Mouse (Mus musculus) fat pad, adult 2 months (tissue): Measurements from ENCODE around the gene Gm11562.
"Not testable (repeated sequence)": the region's sequence is repeated elsewhere in the genome, so short reads cannot be mapped to it uniquely, and the experiment has no call there.

Experiments used
- DNase-seq: peaks from one replicate; pipeline ENCODE4 v3.0.0-alpha.2; 2011; ENCODE audit warnings: low read depth, low spot score; ENCODE audit errors: extremely low read depth

Gene Gm11562

DNA sequence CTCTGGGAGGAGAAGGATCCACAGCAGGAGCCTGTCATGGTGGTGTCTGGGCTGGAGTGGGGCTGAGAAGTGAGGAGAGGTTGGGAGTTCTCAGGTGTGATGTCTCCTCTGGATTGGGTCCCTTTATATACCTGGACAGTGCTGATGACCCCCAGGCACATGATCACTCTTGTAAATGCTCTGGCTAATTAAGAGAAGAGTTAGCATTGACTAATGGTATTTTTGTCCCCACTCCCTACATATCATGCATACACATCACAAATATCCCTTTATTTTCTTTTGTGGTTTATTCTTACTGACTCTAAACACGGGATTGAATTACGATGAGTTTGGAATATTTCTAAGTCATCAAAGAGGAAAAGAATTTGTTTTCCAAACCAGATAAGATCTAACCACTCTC lies at the start of gene Gm11562:
Gene Gm11562, minus strand, starts transcription at position 101 of the 400 bp plus-strand sequence.
- DNase-seq: no peak

DNA sequence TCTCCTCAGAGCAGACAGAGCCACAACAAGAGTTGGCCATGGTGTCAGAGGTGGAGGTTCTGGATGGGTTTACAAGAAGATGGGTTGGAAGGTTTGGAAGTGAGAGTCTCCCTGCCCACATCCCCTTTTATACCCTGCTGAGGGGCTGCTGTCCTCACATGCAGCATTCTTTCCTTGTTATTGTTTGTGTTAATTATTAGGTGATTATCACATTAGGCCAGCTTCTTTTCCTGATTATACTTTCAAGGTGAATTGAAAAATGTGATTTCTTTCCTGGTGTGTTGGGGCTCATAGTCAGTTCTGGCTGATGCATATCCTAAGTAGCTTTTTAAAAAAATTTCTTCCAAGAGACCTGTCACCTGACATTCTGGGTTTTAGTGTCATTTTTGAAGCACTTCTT lies 45.6 kb upstream of the Gm11562 start, which contains the start of gene Krtap4-6:
Gene Krtap4-6, minus strand, starts transcription at position 101 of the 400 bp plus-strand sequence.
- DNase-seq: no peak

DNA sequence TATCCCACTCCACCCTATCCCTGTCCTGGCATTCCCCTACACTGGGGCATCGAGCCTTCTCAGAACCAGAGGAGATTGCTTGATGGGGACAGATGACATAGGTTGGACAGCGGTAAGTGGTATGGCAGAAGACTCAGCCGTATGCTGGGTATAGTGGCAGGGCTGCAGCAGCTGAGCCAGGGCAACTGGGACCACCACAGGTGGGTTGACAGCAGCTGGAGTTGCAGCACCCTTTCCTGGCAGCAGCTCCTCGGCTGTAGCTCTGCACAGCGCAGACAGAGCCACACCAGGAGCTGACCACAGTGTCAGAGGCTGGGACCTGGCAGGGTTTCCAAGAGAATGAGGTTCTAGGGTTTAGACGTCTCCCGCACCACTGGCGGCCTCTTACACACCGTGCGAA lies 42.6 kb upstream of the Gm11562 start:
- no peak for DNase-seq

DNA sequence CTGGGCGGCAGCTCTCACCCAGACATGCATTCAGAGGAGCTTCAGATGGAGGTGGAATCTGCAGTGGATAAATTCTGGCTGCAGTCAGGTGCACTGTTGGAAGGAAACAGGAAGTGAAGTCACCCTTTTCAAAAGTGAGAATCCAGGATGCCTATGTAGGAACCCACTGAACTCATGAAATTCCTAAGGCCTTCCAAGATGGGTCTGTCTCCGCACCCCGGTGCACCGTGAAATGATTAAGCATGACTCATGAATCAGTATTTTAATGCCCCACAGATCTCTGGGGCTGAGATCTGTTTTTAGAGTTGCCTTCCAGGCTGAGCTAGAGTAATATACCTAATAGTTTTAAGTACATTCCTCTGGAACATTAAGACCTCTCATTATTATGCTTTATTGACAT lies 39.0 kb upstream of the Gm11562 start:
- no peak for DNase-seq

DNA sequence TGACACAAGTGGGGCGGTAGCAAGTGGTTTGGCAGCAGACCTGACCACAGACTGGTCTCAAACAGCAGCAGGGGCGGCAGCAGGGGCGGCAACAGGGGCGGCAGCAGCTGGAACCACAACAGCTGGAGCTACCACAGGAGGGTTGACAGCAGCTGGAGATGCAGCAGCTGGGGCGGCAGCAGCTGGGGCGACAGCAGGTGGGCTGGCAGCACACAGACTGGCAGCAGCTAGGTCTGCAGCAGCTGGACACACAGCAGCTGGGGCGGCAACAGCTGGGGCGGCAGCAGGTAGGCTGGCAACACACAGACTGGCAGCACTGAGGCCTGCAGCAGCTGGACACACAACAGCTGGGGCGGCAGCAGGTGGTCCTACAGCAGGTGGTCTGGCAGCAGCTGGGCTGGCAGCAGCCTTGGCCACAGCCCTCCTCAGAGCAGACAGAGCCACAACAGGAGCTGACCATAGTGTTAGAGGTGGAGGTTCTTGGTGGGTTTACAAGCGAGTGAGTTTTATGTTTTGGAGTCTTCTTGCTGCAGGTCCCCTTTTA lies 38.3 kb upstream of the Gm11562 start, which contains the start of gene Gm11563:
Gene Gm11563, minus strand, starts transcription at position 494 of the 544 bp plus-strand sequence.
- DNase-seq: not testable (repeated sequence)

DNA sequence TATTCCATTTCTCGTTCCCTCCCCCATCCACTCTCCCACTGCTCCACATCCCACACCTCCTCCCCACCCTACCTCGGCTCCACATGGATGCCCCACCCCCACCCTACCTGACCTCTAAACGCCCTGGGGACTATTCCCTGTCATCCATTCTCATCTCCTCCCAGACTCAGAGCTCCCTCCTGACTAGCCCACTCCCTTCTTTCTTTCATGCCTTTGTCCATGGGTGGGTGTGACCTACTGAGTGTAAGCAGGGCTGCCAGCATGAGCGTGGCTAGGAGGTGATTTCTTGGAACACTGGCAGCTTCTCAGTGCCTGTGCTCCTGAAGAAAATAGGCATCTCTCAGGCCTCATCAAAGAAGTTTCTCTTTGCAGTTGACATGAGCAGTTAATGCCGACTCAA lies 36.8 kb upstream of the Gm11562 start:
- DNase-seq: no peak

DNA sequence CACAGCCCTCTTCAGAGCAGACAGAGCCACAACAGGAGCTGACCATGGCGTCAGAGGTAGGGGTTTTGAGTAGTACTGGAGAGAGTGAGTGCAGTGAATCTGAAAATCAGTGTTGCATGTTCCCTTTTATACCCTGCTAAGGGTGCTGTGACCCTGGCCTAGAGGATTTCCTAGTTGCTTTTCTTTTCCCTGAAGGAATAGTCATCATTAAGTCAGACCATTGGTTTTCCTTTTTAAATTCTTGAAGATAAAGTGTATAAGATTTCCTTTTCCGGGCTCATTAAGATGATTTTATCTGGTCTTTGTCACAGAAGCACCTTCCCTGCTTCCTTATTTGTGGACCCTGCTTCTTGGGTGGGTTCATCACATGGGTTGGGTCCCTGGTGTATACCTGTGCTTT lies 29.9 kb upstream of the Gm11562 start, which contains the start of gene Gm11555:
Gene Gm11555, minus strand, starts transcription at position 101 of the 400 bp plus-strand sequence.
- no peak for DNase-seq

DNA sequence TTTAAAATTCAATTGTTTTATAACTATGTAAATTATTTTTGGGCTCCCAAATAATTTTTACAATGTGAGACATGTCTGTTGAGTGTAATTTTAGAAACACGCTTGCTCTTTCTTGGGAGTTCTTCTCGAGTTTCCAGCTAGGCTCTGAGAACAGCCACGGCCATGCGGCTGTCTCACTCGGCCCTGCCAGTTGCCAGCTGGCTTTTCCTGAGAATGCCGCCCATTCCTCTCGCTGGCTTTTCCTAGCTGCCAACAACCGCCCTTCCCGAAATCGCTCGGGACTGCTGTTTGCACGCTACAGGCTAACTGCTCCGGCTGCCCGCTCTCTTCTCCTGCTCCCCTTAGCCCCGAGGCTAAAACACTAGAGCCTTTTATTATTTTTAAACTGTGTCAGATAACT lies 26.2 kb upstream of the Gm11562 start:
- no peak for DNase-seq

DNA sequence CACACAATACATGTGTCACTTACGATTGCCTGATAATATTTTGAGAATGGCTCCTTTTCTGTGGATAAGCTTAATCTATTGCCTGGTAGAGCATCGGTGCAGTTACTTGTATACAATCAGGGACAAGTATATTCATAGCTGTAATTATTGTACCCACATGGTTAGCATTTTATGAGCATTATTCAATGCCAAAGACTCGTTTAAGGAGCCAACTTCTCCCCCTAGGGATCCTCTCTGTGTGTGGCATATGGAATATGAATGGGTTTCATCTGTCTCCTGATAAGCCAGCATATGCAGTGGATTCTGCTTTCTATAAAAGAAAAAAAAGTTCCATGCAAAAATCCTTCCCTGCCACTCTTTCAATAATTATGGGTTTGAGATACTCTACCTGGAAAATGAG lies 24.1 kb upstream of the Gm11562 start:
- DNase-seq: no peak

DNA sequence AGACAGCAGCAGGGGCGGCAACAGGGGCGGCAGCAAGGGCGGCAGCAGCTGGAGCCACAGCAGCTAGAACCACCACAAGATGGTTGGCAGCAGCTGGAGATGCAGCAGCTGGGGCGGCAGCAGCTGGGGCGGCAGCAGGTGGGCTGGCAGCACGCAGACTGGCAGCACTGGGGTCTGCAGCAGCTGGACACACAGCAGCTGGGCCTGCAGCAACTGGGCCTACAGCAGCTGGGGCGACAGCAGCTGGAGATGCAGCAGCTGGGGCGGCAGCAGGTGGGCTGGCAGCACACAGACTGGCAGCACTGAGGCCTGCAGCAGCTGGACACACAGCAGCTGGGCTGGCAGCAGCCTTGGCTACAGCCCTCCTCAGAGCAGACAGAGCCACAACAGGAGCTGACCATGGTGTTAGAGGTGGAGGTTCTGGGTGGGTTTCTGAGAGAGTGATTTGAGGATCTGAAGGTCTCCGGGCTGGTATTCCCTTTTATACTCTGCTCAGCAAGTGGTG lies 23.5 kb upstream of the Gm11562 start, which contains the start of gene Krtap4-7:
Gene Krtap4-7, minus strand, starts transcription at position 455 of the 505 bp plus-strand sequence.
- not testable (repeated sequence) for DNase-seq

DNA sequence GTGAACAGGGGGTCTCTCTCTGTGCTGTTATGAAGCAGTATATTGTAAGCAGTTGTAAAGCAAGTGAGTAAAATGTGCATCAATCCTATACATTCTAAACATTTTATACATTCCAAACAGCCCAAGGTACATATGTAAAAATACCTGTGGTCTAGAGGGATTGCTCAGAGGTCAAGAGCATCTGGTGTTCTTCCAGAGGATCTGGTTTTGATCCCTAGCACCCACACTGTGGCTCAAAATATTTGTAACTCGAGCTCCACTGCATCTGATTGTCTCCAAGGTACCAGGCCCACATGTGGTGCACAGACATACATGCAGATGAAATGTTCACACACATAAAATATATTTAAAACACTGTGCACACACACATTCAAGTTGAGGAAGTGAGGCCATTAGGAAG lies 20.7 kb upstream of the Gm11562 start:
- no peak for DNase-seq

DNA sequence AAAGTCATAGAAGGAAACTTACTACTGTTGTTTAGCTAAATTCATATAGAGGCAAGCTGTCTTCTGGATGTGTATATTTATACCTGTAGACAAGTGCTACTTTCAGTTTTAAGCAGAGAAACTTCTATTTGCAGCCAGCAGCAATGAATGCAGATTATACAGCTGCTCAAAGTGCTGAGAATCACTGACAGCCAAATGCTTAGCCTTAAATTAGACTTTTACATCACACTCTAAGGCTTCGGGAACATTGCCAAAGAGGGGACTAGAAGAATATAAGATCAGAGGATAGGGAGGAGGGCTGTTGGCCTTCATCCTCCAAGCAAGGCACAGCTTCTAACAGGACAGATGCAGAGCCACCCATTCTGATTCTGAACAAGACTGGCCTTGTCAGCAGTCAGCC lies 16.9 kb upstream of the Gm11562 start:
- no peak for DNase-seq

DNA sequence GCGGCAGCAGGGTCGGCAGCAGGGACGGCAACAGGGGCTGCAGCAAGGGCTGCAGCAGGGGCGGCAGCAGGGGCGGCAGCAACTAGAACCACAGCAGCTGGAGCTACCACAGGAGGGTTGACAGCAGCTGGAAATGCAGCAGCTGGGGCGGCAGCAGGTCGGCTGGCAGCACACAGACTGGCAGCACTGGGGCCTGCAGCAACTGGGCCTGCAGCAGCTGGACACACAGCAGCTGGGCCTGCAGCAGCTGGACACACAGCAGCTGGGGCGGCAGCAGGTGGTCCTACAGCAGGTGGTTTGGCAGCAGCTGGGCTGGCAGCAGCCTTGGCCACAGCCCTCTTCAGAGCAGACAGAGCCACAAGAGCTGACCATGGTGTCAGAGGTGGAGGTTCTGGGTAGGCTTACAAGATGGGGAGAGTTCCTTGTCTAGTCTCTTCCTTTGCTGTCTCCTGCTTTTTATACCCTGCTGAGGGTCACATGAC lies 14.5 kb upstream of the Gm11562 start, which contains the start of gene Krtap4-2:
Gene Krtap4-2, minus strand, starts transcription at position 432 of the 482 bp plus-strand sequence.
- no peak for DNase-seq

DNA sequence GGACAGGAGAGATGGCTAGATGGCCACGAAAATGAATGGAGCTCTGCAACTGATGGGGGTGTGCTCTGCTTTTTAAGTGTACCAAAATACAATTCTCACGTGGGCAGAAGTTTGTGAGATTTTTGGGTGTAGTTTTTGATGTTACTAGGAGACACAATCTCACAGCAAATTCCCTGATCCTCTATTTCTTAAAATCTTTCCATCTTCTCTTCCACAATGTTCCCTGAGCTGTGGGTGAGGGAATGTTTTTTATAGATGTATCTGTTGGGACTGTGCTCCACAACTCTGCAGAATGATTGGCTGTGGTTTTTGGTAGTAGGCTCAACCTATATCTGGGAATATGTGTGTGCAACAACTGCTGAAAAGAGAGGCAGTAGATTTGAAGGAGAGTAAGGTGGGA lies 13.1 kb upstream of the Gm11562 start:
- DNase-seq: no peak

DNA sequence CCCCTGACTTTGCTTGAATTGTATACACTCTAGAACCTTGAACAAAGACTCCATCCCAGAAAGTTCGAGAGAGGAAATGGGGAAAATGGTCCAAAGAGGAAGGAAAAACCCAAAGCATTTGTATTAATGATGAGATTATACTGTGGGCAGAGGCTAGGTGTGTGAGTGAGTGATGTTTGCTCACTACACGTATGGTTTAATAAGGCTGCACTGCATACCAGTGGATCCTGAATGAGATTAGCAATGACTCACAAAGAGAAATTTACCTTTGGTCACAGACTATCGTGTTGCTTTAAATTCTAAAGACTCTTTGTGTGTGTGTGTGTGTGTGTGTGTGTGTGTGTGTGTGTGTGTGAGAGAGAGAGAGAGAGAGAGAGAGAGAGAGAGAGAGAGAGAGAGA lies 10.7 kb upstream of the Gm11562 start:
- DNase-seq: no peak

DNA sequence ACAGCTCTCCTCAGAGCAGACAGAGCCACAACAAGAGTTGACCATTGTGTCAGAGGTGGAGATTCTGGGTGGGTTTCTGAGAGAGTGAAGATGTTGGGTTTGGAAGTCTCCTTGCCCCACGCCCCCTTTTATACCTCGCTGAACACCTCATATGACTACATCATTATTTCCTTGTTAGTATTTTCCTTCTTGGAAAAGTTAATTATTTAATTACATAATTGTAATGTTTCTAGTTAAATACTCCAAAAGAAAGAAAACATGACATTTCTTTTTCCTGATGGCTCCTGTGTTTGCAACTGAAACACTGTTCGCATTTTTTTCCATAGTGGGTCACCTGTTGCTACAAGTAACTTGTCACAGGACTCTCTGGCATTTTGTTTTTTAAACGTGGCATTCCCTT lies 7.9 kb upstream of the Gm11562 start, which contains the start of gene Krtap4-1:
Gene Krtap4-1, minus strand, starts transcription at position 101 of the 400 bp plus-strand sequence.
- no peak for DNase-seq

DNA sequence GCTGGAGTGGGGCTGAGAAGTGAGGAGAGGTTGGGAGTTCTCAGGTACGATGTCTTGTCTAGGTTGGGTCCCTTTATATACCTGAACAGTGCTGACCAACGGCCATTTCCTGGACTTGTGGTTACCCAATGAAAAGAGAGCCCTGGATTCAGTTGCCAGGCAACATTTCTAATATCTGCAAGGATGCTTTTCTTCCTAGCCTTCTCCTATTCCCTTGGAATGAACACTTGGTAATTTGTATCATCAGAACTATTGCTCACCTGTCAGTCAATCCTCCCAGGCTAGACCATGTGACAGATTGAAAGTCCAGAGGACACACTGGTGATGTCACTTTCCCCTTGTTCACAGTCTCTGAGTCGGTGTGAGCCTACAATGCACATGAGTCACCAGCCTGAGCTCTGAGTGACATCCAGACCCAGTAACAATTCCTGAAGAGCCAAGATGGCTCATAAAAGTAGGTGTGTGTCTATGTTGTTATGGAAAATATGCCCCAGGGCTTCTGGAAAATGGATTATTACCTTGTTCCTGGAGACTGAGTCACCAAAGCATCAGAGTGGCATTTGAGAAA lies 5.4 kb downstream of the Gm11562 start, which contains the start of gene Krtap2-4:
Gene Krtap2-4, minus strand, starts transcription at position 51 of the 568 bp plus-strand sequence.
- no peak for DNase-seq

DNA sequence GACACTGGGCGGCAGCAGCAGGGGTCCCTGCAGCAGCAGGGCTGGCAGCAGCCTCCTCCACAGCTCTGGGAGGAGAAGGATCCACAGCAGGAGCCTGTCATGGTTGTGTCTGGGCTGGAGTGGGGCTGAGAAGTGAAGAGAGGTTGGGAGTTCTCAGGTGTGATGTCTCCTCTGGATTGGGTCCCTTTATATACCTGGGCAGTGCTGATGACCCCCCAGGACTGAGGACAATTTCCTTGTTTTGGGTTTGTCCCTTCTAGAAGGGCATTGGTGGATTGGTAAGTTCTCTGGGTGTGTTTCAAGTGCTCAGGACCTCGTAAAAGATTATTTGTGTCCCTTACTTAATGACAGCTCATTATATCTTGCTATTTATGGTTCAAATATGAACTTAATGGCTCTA lies 10.1 kb downstream of the Gm11562 start, which contains the start of gene Gm11937:
Gene Gm11937, minus strand, starts transcription at position 101 of the 400 bp plus-strand sequence.
- DNase-seq: not testable (repeated sequence)

DNA sequence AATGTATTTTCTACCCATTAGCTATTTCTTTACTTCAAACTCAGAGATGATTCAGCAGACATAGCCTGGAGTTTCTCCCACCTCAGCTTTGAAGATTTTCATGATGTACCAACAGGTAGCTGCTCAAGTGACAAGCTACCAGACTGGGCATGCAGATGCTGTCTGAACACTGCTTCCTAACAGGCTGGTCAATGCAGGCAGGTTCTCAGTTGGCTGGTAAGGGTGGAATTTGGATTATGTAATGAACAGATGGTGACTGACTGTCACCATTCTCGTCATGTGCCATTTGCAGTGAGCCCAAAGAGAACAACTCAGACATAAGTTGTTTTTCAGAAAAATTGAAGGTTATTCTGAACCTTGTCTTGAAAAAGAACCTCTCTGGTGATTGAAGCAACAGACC lies 11.1 kb downstream of the Gm11562 start:
- DNase-seq: no peak

DNA sequence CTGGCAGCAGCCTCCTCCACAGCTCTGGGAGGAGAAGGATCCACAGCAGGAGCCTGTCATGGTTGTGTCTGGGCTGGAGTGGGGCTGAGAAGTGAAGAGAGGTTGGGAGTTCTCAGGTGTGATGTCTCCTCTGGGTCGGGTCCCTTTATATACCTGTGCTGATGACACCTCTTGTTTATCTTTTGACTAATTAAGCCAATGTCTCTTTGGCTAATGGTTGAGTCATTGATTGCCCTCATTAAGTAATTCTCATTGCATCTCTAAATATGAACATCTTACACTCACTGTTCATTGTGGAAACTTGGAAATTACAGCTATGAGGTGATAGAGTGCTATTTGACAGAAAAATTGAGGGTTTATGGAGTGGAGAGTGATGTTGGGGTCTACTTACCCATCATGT lies 17.0 kb downstream of the Gm11562 start, which contains the start of gene Gm11938:
Gene Gm11938, minus strand, starts transcription at position 101 of the 400 bp plus-strand sequence.
- not testable (repeated sequence) for DNase-seq

DNA sequence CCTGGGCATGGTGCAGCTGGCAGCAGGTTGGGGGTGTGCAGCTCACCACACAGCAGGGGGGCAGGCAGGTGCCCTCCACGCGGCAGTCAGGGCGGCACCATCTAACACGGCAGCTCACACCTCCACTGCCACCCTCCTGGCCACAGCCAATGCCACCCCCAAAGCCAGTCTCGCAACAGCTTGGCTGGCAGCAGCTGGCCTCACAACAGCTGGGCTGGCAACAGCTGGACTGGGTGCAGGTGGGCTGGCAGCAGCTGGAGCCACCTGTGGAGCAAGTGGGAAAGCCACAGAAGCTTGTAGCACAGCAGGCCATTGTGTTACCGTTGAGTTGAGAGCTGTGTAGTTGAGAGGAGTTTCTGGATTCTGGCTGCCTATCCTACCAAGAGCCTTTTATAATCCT lies 22.5 kb downstream of the Gm11562 start, which contains the start of gene Krtap9-3:
Gene Krtap9-3, minus strand, starts transcription at position 364 of the 400 bp plus-strand sequence.
- DNase-seq: not testable (repeated sequence)

DNA sequence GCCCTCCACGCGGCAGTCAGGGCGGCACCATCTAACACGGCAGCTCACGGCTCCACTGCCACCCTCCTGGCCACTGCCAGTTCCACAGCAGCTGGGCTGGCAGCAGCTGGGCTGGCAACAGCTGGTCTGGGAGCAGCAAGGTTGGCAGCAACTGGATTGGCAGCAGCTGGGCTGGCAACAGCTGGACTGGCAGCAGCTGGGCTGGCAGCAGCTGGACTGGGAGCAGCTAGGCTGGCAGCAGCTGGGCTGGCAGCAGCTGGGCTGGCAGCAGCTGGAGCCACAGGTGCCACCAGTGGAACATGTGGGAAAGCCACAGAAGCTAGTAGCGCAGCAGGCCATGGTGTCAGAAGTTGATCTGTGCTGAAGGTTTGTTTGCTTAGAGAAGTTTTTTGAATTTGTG lies 29.3 kb downstream of the Gm11562 start, which contains the start of gene Krtap1-3:
Gene Krtap1-3, minus strand, starts transcription at position 359 of the 400 bp plus-strand sequence.
- no peak for DNase-seq
